Mouse (Mus musculus) macrophage (primary cell): ENCODE data around the gene Cdh13. TPM values are rescaled to one million over a fixed set of nuclear protein-coding genes. Genes with fewer than 3 reads are reported as not detected.

Experiments
- H3K27ac ChIP-seq: fragments of 350-480 bp; formaldehyde crosslinking; 2 replicates; pipeline ENCODE4 v1.9.0; 2021
- H3K36me3 ChIP-seq: fragments of 350-480 bp; formaldehyde crosslinking; 2 replicates; pipeline ENCODE4 v1.9.0; 2021; ENCODE audit errors: inconsistent target
- H3K4me3 ChIP-seq: fragments of 350-480 bp; formaldehyde crosslinking; 2 replicates; pipeline ENCODE4 v1.9.0; 2021; ENCODE audit errors: inconsistent target
- H3K79me2 ChIP-seq: fragments of 350-480 bp; formaldehyde crosslinking; 2 replicates; pipeline ENCODE4 v1.9.0; 2021; ENCODE audit errors: inconsistent target
- WGBS: methylation state at CpG from one replicate; pipeline ENCODE4 v1.1.7; 2026; ENCODE audit warnings: inconsistent platforms; ENCODE audit not compliant: missing documents; 5-methylcytosine and 5-hydroxymethylcytosine counted together
- polyA plus RNA-seq: library from polyadenylated mRNA; stranded (reverse); fragments of 250-400 nt; gene quantifications from 3 replicates; pipeline ENCODE4 v1.2.4, GENCODE M21; 2018; ENCODE audit warnings: inconsistent platforms

Gene Cdh13
- polyA plus RNA-seq, 1 experiment from 2014 or later: not detected

DNA sequence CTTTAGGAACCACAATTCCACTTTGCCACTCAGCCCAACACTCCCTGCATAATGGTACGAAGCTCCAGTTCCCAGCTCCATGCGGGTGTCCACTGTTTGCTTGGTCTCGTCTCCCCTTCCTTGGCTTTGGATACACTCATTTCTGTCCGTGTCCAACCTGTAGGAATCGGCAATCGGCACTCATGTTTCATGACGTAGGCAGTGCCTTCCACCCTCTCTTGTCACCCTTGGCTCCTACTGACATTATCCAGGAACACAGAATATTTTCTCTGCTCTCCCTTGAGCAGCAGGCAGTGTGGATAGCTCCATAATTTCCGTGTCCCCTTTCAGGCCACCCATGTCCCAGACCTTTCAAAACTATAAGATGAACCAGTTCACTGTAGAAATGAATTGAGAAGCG, 97.2 kb downstream of the Cdh13 start:
- Histone ChIP-seq H3K27ac (no peak overlapping the region), H3K79me2 (no peaks in the 10 kb centered on the region), H3K36me3 (no peaks in the 10 kb centered on the region), H3K4me3 (no peak overlapping the region)
- 94% methylated on average over 9 of the region's 9 CpGs for WGBS

GRCm38 (mm10) chr8:118381641-118382040, 98.1 kb downstream of the Cdh13 start:
- H3K4me3 ChIP-seq: no peak overlapping the region
- H3K36me3 ChIP-seq: no peaks in the 10 kb centered on the region
- WGBS: 81% methylated on average over 7 of the region's 7 CpGs
- H3K79me2 ChIP-seq: no peaks in the 10 kb centered on the region
- no peak overlapping the region for H3K27ac ChIP-seq

- no peak overlapping the region for H3K4me3 ChIP-seq
- H3K36me3 ChIP-seq: no peaks in the 10 kb centered on the region
- no peak overlapping the region for H3K27ac ChIP-seq
- 87% methylated on average over 5 of the region's 5 CpGs for WGBS
- H3K79me2 ChIP-seq: no peaks in the 10 kb centered on the region
Observed at GRCm38 (mm10) chr8:118384314-118384713, 100.8 kb downstream of the Cdh13 start.

GRCm38 (mm10) chr8:118389456-118389855, 105.9 kb downstream of the Cdh13 start:
- Histone ChIP-seq H3K79me2 (no peaks in the 10 kb centered on the region), H3K4me3 (no peak overlapping the region), H3K27ac (no peak overlapping the region), H3K36me3 (no peaks in the 10 kb centered on the region)
- 31% methylated on average over 3 of the region's 3 CpGs for WGBS

GRCm38 (mm10) chr8:118393909-118394650, 110.5 kb downstream of the Cdh13 start:
- H3K27ac ChIP-seq: no peak overlapping the region
- H3K79me2 ChIP-seq: no peaks in the 10 kb centered on the region
- no peak overlapping the region for H3K4me3 ChIP-seq
- 58% methylated on average over 7 of the region's 7 CpGs for WGBS
- no peaks in the 10 kb centered on the region for H3K36me3 ChIP-seq

DNA sequence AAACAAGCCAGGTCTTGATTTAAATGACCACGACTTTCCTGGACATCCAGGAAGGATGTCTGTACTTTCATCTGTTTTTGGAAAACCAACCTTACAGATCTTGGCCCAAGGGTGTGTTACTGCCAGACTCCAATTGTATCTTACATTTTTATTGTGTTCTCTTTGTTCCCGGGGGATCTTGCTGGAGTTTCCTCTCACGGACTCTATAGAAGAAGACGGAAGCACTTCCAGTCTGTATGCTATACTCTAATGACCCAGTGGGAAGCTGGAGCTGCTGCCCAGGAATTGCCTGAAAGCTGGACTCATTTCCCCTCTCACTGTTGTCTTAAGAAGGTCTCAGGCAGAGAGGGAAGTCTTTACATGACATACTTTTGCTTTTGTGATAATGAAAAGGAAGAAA, 111.6 kb downstream of the Cdh13 start:
- Histone ChIP-seq H3K4me3 (no peak overlapping the region), H3K36me3 (no peaks in the 10 kb centered on the region), H3K27ac (no peak overlapping the region), H3K79me2 (no peaks in the 10 kb centered on the region)
- 31% methylated on average over 4 of the region's 4 CpGs for WGBS

DNA sequence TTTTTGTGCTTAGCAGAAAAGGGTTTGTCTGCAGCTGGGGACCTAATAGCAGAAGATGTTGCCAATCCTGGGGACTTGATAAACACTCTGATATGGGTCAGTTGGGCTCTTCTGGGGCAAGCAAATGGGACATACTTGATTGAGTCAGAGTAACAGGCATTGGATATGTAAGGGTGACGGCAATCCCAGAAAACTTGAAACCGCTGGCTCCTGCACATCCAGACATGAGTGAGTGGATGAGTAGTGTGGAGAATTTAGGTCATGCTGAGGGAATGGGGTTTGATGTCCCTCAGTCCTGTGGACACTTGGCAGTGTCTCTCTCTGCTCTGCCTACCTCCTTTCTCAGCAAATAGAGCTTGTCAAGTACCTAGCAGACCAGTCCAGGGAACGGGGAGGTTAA, 121.3 kb downstream of the Cdh13 start:
- Histone ChIP-seq H3K36me3 (no peaks in the 10 kb centered on the region), H3K79me2 (no peaks in the 10 kb centered on the region), H3K4me3 (no peak overlapping the region), H3K27ac (no peak overlapping the region)
- 90% methylated on average over 3 of the region's 3 CpGs for WGBS

DNA sequence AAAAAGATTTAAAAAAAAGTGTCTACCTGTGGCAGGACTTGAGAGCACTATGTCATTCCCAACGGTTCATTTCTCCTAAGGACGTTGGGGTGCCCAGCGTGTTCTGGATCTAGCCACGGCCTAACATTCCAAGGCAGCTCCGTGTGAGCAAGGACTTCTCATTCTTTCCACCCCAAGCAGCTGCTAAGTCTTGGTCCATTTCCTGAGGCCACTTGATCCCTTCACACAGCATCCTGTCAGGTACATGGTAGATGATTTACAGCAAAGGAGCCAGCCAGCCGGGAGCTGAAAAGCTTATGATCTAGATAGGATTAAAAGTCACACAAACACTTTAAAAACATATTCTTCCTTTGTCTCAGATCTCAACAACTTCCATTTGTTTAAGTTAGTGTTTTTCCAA, 123.8 kb downstream of the Cdh13 start:
- H3K4me3 ChIP-seq: no peak overlapping the region
- H3K36me3 ChIP-seq: no peaks in the 10 kb centered on the region
- 30% methylated on average over 6 of the region's 6 CpGs for WGBS
- H3K27ac ChIP-seq: no peak overlapping the region
- H3K79me2 ChIP-seq: no peaks in the 10 kb centered on the region

DNA sequence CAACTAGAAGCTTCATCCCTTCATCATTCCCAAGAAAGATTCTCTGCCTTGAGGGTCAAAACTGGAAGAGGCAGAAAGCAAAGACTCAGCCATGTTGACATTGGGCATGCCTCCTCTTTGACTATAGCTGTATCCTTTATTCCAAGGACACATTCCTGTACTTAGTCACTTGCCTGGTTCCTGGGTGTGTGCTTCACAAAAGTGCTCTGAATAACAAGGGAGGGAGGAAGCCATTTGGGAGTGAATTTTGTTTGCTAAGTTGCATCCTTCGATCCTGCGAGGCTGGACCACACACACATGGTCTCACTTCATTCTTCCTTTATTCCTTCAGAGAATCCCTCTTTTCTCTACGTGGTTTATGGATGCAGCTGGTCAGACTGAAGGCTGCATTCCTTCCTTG, 125.9 kb downstream of the Cdh13 start:
- 100% methylated on average over 3 of the region's 3 CpGs for WGBS

DNA sequence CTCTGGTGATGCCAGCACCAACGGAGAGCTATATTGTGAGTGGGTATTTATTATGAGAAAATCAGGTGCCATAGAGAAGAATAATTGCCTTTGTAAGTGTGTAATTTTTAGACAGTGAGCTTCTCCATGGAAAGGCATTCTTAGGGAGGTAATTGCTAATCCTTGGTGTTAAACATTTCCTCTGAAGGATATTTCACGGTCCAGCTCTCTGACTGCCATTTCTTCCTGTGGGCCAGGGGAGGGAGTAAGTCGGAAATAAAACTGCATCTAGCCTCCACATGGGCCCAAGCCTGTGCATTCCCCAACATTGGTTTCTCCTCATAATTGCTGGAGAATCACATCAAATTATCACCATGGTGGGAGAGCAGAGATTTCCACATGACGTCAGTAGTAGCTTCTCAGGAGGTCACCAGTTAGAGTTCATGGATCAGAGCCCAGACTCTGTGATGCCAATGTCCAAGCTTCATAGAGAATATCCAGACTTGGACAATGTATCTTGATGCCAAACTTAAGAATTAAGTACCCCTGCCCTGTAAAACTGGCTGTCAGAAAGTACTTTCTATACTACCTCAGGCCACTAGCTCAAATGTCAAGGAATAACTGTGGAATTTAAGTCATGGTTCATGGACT, 126.9 kb downstream of the Cdh13 start:
- Histone ChIP-seq H3K79me2 (no peaks in the 10 kb centered on the region), H3K4me3 (no peak overlapping the region), H3K36me3 (no peaks in the 10 kb centered on the region), H3K27ac (no peak overlapping the region)
- WGBS: 82% methylated on average over 4 of the region's 4 CpGs

More for the DNA sequence above, 125.9 kb downstream of the Cdh13 start:
- Histone ChIP-seq H3K27ac (no peak overlapping the region), H3K36me3 (no peaks in the 10 kb centered on the region), H3K79me2 (no peaks in the 10 kb centered on the region), H3K4me3 (no peak overlapping the region)

DNA sequence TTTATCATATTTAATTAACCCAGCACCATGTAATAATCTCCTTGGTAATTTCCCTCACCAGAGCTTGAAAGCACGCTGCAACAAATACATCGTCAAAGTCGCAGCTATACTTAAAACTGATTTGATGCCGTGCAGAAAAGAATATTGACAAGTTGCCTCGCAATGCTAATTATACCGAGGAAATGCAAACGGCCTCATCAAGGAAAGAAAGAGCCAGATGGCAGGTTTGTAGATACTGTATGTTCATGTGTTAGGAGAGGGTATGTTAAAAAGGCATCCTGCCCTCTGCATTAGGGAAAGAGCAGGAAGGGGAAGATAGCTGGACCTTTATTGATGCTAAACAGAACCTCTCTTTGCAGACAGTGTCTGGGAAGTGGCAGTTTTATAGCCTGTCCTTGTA, 132.1 kb downstream of the Cdh13 start:
- WGBS: 95% methylated on average over 7 of the region's 7 CpGs
- Histone ChIP-seq H3K36me3 (no peaks in the 10 kb centered on the region), H3K4me3 (no peak overlapping the region), H3K27ac (no peak overlapping the region), H3K79me2 (no peaks in the 10 kb centered on the region)

DNA sequence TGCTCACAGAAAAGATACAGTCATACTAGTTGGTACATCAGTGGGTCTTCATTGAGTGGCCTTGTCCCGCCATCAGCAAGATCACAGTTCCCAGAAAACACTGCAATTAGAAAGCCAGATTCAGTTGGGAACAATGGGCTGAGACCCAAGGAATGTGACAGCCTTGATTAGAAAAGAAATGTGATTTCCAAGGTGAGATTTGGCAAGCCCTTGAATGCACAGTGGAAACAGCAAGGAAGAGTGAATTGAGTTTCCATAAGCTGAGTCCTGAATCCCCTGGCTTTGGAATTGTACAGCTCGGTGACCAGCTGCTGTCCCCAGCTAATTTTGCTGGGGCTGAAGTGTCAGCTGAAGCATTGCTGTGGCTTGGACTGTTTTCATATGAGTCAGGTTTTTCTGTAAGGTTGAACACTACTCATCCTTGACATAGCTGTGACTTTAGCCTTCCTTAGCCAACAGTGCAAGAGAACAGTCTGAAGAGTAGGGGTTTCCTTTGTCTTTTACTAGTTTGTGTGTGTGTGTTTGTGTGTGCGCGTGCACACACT, 133.3 kb downstream of the Cdh13 start:
- WGBS: 89% methylated on average over 4 of the region's 4 CpGs
- Histone ChIP-seq H3K36me3 (no peaks in the 10 kb centered on the region), H3K79me2 (no peaks in the 10 kb centered on the region), H3K27ac (no peak overlapping the region), H3K4me3 (no peak overlapping the region)

GRCm38 (mm10) chr8:118422624-118423023, 139.1 kb downstream of the Cdh13 start:
- Histone ChIP-seq H3K36me3 (no peaks in the 10 kb centered on the region), H3K79me2 (no peaks in the 10 kb centered on the region), H3K27ac (no peak overlapping the region), H3K4me3 (no peak overlapping the region)
- 88% methylated on average over 10 of the region's 10 CpGs for WGBS

- Histone ChIP-seq H3K27ac (no peak overlapping the region), H3K4me3 (no peak overlapping the region), H3K36me3 (no peaks in the 10 kb centered on the region), H3K79me2 (no peaks in the 10 kb centered on the region)
- WGBS: 85% methylated on average over 7 of the region's 7 CpGs
Observed at GRCm38 (mm10) chr8:118428941-118429340, 145.4 kb downstream of the Cdh13 start.

GRCm38 (mm10) chr8:118431731-118432440, 148.4 kb downstream of the Cdh13 start:
- no peaks in the 10 kb centered on the region for H3K36me3 ChIP-seq
- 76% methylated on average over 11 of the region's 11 CpGs for WGBS
- no peaks in the 10 kb centered on the region for H3K79me2 ChIP-seq
- H3K27ac ChIP-seq: no peak overlapping the region
- H3K4me3 ChIP-seq: no peak overlapping the region
